Mouse (Mus musculus) stomach, postnatal 0 days (tissue): ENCODE measurements around the gene Ugt1a5. TPM values are rescaled to one million over a fixed set of nuclear protein-coding genes. Genes with fewer than 3 reads are reported as not detected.
"Not testable (repeated sequence)": the region's sequence is repeated elsewhere in the genome, so short reads cannot be mapped to it uniquely, and the experiment has no call there.

Experiments used
- ATAC-seq: fragments of 200-750 bp; cut with Nextera tagmentation; 2 replicates; pipeline ENCODE4 v1.8.0; 2017; ENCODE audit not compliant: low FRiP score, low TSS enrichment
- DNase-seq: peaks from one replicate; pipeline ENCODE4 v3.0.0-alpha.2; 2016; ENCODE audit warnings: low spot score
- H3K27ac ChIP-seq: fragments of 300-500 bp; sonication (generic); replicated peaks from 2 replicates; pipeline ENCODE4 v1.5.1; 2014; ENCODE audit warnings: mild to moderate bottlenecking, control low read depth
- H3K27me3 ChIP-seq: fragments of 300-500 bp; sonication (generic); 2 replicates; pipeline ENCODE4 v1.6.1; 2014; ENCODE audit warnings: low read length; ENCODE audit not compliant: control insufficient read depth, insufficient read depth
- H3K36me3 ChIP-seq: fragments of 300-500 bp; sonication (generic); 2 replicates; pipeline ENCODE4 v1.6.1; 2014; ENCODE audit warnings: low read length, mixed read lengths; ENCODE audit not compliant: control insufficient read depth, insufficient read depth
- H3K4me1 ChIP-seq: fragments of 300-500 bp; sonication (generic); replicated peaks from 2 replicates; pipeline ENCODE4 v1.6.1; 2014; ENCODE audit warnings: antibody characterized with exemption; ENCODE audit not compliant: control insufficient read depth, insufficient read depth
- H3K4me2 ChIP-seq: fragments of 300-500 bp; sonication (generic); replicated peaks from 2 replicates; pipeline ENCODE4 v1.6.1; 2014; ENCODE audit warnings: low read depth, mild to moderate bottlenecking, control low read depth, moderate library complexity
- H3K4me3 ChIP-seq: fragments of 300-500 bp; sonication (generic); 2 replicates; pipeline ENCODE4 v1.5.1; 2014; ENCODE audit warnings: low read depth, low read length, control low read depth
- H3K9ac ChIP-seq: fragments of 300-500 bp; sonication (generic); 2 replicates; pipeline ENCODE4 v1.6.1; 2014; ENCODE audit warnings: mild to moderate bottlenecking, low read length, control low read depth, mixed read lengths
- H3K9me3 ChIP-seq: fragments of 300-500 bp; sonication (generic); 2 replicates; pipeline ENCODE4 v1.6.1; 2016; ENCODE audit warnings: low read length; ENCODE audit not compliant: control insufficient read depth
- CTCF ChIP-seq: IDR thresholded peaks from 2 replicates; pipeline ENCODE4 v1.5.1; 2016; ENCODE audit warnings: antibody characterized with exemption, low read depth, mild to moderate bottlenecking, moderate library complexity
- EP300 ChIP-seq: optimal IDR thresholded peaks from 2 replicates; pipeline ENCODE3; 2016; ENCODE audit warnings: antibody characterized with exemption
- WGBS: fragments of 180-500 bp; shearing (Covaris S2); extraction: QIAGEN DNeasy Blood & Tissue Kit; methylation state at CpG from one replicate; pipeline ENCODE4 v1.1.7; 2014; 5-methylcytosine and 5-hydroxymethylcytosine counted together
- polyA plus RNA-seq: library from polyadenylated mRNA; unstranded; fragments of >200 nt; fragmentation: Nextera tagmentation; extraction: Ambion mirVana; gene quantifications from 2 replicates; pipeline ENCODE4 v1.2.1, GENCODE M21; 2015

The Ugt1a5 gene
- polyA plus RNA-seq, 1 experiment from 2014 or later = not detected

DNA sequence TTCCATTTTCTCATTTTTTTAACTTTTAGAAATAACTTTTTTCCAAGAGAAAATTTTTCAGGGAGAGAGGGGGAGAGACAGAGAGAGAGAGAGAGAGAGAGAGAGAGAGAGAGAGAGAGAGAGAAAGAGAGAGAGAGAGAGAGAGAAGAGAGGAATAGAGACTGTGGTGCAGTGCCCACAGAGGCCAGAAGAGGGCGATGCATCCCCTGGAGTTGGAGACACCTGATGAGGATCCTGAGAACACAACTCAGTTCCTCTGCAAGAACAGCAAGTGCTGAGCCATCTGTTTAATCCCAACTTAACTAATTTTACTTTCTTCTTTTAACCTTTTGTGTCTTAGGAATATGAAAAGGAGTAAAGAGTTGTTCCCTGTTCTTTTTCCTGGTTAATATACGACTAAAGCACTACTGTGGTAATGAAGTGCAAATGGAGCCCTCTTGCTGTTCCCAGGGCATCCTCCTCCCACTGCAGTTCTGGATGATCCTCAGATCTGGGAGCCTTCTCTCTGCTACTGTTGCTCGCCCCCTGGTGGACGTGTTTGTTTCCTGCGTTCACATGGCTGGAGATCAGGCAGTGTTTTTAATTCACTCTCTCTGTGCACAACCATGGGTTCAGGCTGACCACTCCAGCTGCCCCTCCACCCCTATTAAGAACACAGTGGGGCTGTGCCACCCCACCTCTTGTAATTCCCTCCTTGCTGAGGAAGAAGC, 21.7 kb upstream of the Ugt1a5 start:
- H3K4me2 ChIP-seq, H3K9me3 ChIP-seq, H3K36me3 ChIP-seq, H3K27me3 ChIP-seq, H3K27ac ChIP-seq, H3K4me3 ChIP-seq, H3K4me1 ChIP-seq, H3K9ac ChIP-seq: not testable (repeated sequence)
- DNase-seq (peak; percentile 63), ATAC-seq (peak; percentile 67)
- TF ChIP-seq CTCF = peak; percentile 63
- 5% methylated on average over 4 of the region's 5 CpGs for WGBS

- H3K36me3 ChIP-seq, H3K4me1 ChIP-seq, H3K9ac ChIP-seq, H3K9me3 ChIP-seq, ATAC-seq, H3K4me2 ChIP-seq, H3K4me3 ChIP-seq, H3K27me3 ChIP-seq, H3K27ac ChIP-seq: not testable (repeated sequence)
- TF ChIP-seq CTCF = peak; percentile 64
- DNase-seq = peak; percentile 48
- 57% methylated on average over 2 of the region's 2 CpGs for WGBS
These were observed 20.5 kb upstream of the Ugt1a5 start for GRCm38 (mm10) chr1:88145278-88145677.

- H3K27ac ChIP-seq = not testable (repeated sequence)
- ATAC-seq = 0 out of 2 replicates have a peak, but pooled peaks have one; percentile 31
- peak; percentile 66 for TF ChIP-seq CTCF
These were observed 15.7 kb upstream of the Ugt1a5 start for GRCm38 (mm10) chr1:88150133-88150532.

GRCm38 (mm10) chr1:88158430-88158829, 7.4 kb upstream of the Ugt1a5 start:
- H3K36me3 ChIP-seq = no peaks in the 10 kb centered on the region
- ATAC-seq (peak; percentile 98), DNase-seq (peak; percentile 38)
- no peak overlapping the region for H3K9ac ChIP-seq
- no peaks in the 10 kb centered on the region for H3K27me3 ChIP-seq
- no peaks in the 10 kb centered on the region for H3K9me3 ChIP-seq
- no peak overlapping the region for H3K4me2 ChIP-seq
- no peaks in the 10 kb centered on the region for H3K4me1 ChIP-seq
- 39% methylated on average over 2 of the region's 2 CpGs for WGBS
- TF ChIP-seq CTCF = no peak
- TF ChIP-seq EP300 = no peak
- H3K4me3 ChIP-seq = no peak overlapping the region
- no peak overlapping the region for H3K27ac ChIP-seq

More at GRCm38 (mm10) chr1:88150133-88150532, 15.7 kb upstream of the Ugt1a5 start:
- not testable (repeated sequence) for H3K9ac ChIP-seq, H3K9me3 ChIP-seq, H3K4me2 ChIP-seq, H3K4me1 ChIP-seq, H3K36me3 ChIP-seq, H3K27me3 ChIP-seq, H3K4me3 ChIP-seq
- DNase-seq = peak; percentile 18
- 63% methylated on average over 2 of the region's 2 CpGs for WGBS

DNA sequence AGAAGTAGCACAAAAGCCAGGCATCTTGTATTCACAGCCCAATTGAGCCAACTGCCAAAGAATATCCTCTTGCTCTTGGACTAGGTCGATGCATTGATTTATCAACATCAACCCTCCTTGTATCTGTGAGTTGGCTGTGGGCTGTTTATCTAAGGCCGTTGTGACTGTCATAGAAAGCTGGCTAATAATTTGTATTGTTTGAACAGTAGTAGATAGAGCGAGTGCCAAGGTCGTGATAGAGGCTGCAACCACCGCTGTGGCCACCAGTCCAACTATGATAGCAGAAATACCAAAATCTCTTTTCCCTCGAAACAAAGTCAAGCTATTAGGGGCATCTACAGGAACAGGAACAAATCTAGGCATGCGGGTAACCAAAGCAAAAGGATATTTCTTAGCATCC, 6.4 kb downstream of the Ugt1a5 start:
- not testable (repeated sequence) for DNase-seq, H3K9me3 ChIP-seq, H3K4me2 ChIP-seq, H3K4me3 ChIP-seq, H3K4me1 ChIP-seq, H3K9ac ChIP-seq, H3K36me3 ChIP-seq, H3K27me3 ChIP-seq, ATAC-seq, H3K27ac ChIP-seq
- 74% methylated on average over 5 of the region's 7 CpGs for WGBS

DNA sequence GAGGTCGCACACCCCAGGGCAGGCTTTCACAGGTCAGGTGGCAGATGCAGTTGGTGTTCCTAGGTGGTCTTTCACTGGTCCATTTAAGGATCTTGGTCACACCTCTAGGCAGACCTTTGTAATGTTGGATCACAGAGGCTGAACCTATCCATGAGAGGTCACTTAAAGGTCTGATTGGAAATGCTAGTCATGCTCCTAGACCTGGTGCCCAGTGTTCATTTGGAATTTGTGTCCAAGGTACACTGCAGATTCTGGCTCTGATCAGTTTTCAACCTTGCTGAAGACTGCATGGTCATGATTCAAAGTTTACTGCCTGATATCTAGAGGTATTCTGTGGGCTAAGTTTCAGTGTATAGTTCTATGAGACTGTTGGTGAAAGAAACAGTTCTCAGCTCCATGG, 13.8 kb downstream of the Ugt1a5 start:
- H3K9ac ChIP-seq = no peak overlapping the region
- H3K36me3 ChIP-seq = no peaks in the 10 kb centered on the region
- no peaks in the 10 kb centered on the region for H3K27me3 ChIP-seq
- no peak overlapping the region for H3K4me2 ChIP-seq
- H3K27ac ChIP-seq = no peak overlapping the region
- H3K4me1 ChIP-seq = no peaks in the 10 kb centered on the region
- TF ChIP-seq CTCF = no peak
- no peak for TF ChIP-seq EP300
- DNase-seq (no peak), ATAC-seq (no peak)
- no peaks in the 10 kb centered on the region for H3K9me3 ChIP-seq
- H3K4me3 ChIP-seq = no peak overlapping the region
- WGBS = 86% methylated on average over 1 of the region's 1 CpGs
